Mouse (Mus musculus) liver, embryonic 14.5 days (tissue): ENCODE results near the gene Prrt4. TPM values are rescaled to one million over a fixed set of nuclear protein-coding genes. Genes with fewer than 3 reads are reported as not detected.

Experiments used
- ATAC-seq: fragments of 200-750 bp; cut with Nextera tagmentation; 2 replicates; pipeline ENCODE4 v1.8.0; 2017; ENCODE audit warnings: moderate number of reproducible peaks, mild to moderate bottlenecking, moderate library complexity; ENCODE audit not compliant: insufficient read depth
- DNase-seq, 3 experiments: peaks; one replicate each; pipeline ENCODE4 v3.0.0-alpha.2; 2012 to 2013; ENCODE audit warnings: low read depth in 3 of 3, low spot score in 3 of 3
- H3K27ac ChIP-seq: fragments of 300-500 bp; sonication (generic); 2 replicates; pipeline ENCODE4 v1.5.1; 2014; ENCODE audit warnings: moderate library complexity, mild to moderate bottlenecking, control low read depth, inconsistent platforms
- H3K27me3 ChIP-seq: fragments of 300-500 bp; sonication (generic); 2 replicates; pipeline ENCODE4 v1.6.1; 2014; ENCODE audit warnings: mild to moderate bottlenecking, low read length, moderate library complexity; ENCODE audit not compliant: control insufficient read depth, insufficient read depth
- H3K36me3 ChIP-seq: fragments of 300-500 bp; sonication (generic); replicated peaks from 2 replicates; pipeline ENCODE4 v1.6.1; 2014; ENCODE audit warnings: low read depth; ENCODE audit not compliant: control insufficient read depth, insufficient read depth
- H3K4me1 ChIP-seq, 2 experiments: fragments of 200-500 bp in 1 of 2; fragments of 300-500 bp in 1 of 2; sonication (generic) in 1 of 2; replicated peaks; 2 replicates each; pipeline ENCODE4 v1.6.1; 2012 to 2014; ENCODE audit warnings: antibody characterized with exemption in 1 of 2, inconsistent platforms in 1 of 2, low read length in 1 of 2; ENCODE audit not compliant: control insufficient read depth in 2 of 2, insufficient read depth in 2 of 2
- H3K4me2 ChIP-seq: fragments of 300-500 bp; sonication (generic); 2 replicates; pipeline ENCODE4 v1.6.1; 2014; ENCODE audit warnings: low read depth, mild to moderate bottlenecking, control low read depth, moderate library complexity
- H3K4me3 ChIP-seq, 2 experiments: fragments of 200-500 bp in 1 of 2; fragments of 300-500 bp in 1 of 2; sonication (generic) in 1 of 2; 2 replicates each; pipeline ENCODE4 v1.5.1; 2012 to 2014; ENCODE audit warnings: low read depth in 2 of 2, low read length in 2 of 2, mild to moderate bottlenecking in 2 of 2, control low read depth in 1 of 2, inconsistent platforms in 1 of 2, moderate library complexity in 1 of 2; ENCODE audit not compliant: insufficient read depth in 1 of 2
- H3K9ac ChIP-seq: fragments of 300-500 bp; sonication (generic); replicated peaks from 2 replicates; pipeline ENCODE4 v1.6.1; 2014; ENCODE audit warnings: mild to moderate bottlenecking, control low read depth, moderate library complexity
- H3K9me3 ChIP-seq: fragments of 300-500 bp; sonication (generic); 2 replicates; pipeline ENCODE4 v1.6.1; 2016; ENCODE audit warnings: low read length, mixed read lengths; ENCODE audit not compliant: control insufficient read depth
- CTCF ChIP-seq: IDR thresholded peaks from 2 replicates; pipeline ENCODE4 v1.5.1; 2016; ENCODE audit warnings: antibody characterized with exemption, low read depth, control low read depth
- EP300 ChIP-seq: IDR thresholded peaks from 2 replicates; pipeline ENCODE4 v1.6.1; 2016; ENCODE audit warnings: antibody characterized with exemption, low read depth
- WGBS: fragments of 180-500 bp; shearing (Covaris S2); extraction: QIAGEN DNeasy Blood & Tissue Kit; methylation state at CpG from one replicate; pipeline ENCODE4 v1.1.7; 2014; ENCODE audit not compliant: insufficient replicate concordance; 5-methylcytosine and 5-hydroxymethylcytosine counted together
- polyA plus RNA-seq, 2 experiments: library from polyadenylated mRNA; depleted of rRNA in 1 of 2; stranded (reverse) in 1 of 2; unstranded in 1 of 2; fragments of >200 nt; fragmentation: Nextera tagmentation in 1 of 2; extraction: Ambion mirVana in 1 of 2; gene quantifications; 2 replicates each; pipeline versions ENCODE4 v1.2.1 to v1.2.3; 2012 to 2014

The Prrt4 gene
- polyA plus RNA-seq, 2 experiments, result 0.01 TPM; not detected in 1

GRCm38 (mm10) chr6:29187936-29188335, 8.6 kb upstream of the Prrt4 start:
- TF ChIP-seq EP300 (no peak), CTCF (no peak)
- ATAC-seq, result no peak
- no peak for DNase-seq
- no peak overlapping the region for H3K4me3 ChIP-seq
- no peaks in the 10 kb centered on the region for H3K9me3 ChIP-seq
- no peak overlapping the region for H3K4me2 ChIP-seq
- no peaks in the 10 kb centered on the region for H3K4me1 ChIP-seq
- WGBS, result 5% methylated on average over 1 of the region's 1 CpGs
- H3K36me3 ChIP-seq, result no peaks in the 10 kb centered on the region
- H3K27ac ChIP-seq, result no peak overlapping the region
- H3K9ac ChIP-seq, result no peak overlapping the region
- H3K27me3 ChIP-seq, result peaks cover 3% of the 10 kb centered on the region; the same call in 1 of the 2 replicates

- Histone ChIP-seq H3K36me3 (no peaks in the 10 kb centered on the region), H3K4me3 (no peak overlapping the region), H3K4me1 (no peaks in the 10 kb centered on the region), H3K27ac (no peak overlapping the region), H3K9ac (no peak overlapping the region), H3K27me3 (peaks cover 48% of the 10 kb centered on the region), H3K4me2 (no peak overlapping the region), H3K9me3 (no peaks in the 10 kb centered on the region)
- no peak for TF ChIP-seq EP300
- no peak for TF ChIP-seq CTCF
- 40% methylated on average over 8 of the region's 8 CpGs for WGBS
- DNase-seq (no peak), ATAC-seq (no peak)
Measured at GRCm38 (mm10) chr6:29179843-29180242, 459 bp upstream of the Prrt4 start.

- DNase-seq (no peak), ATAC-seq (no peak)
- TF ChIP-seq CTCF (no peak), EP300 (no peak)
- WGBS, result 21% methylated on average over 17 of the region's 17 CpGs
- Histone ChIP-seq H3K27me3 (peaks cover 60% of the 10 kb centered on the region), H3K27ac (no peak overlapping the region), H3K4me2 (no peak overlapping the region), H3K9me3 (no peaks in the 10 kb centered on the region), H3K36me3 (no peaks in the 10 kb centered on the region), H3K4me1 (no peaks in the 10 kb centered on the region), H3K4me3 (no peak overlapping the region), H3K9ac (no peak overlapping the region)
Measured at GRCm38 (mm10) chr6:29177901-29178879, 1.2 kb downstream of the Prrt4 start.

GRCm38 (mm10) chr6:29175113-29175512, 4.3 kb downstream of the Prrt4 start:
- no peak for ATAC-seq
- H3K36me3 ChIP-seq, result no peaks in the 10 kb centered on the region
- DNase-seq, result no peak
- H3K9ac ChIP-seq, result no peak overlapping the region
- H3K27ac ChIP-seq, result no peak overlapping the region
- no peaks in the 10 kb centered on the region for H3K9me3 ChIP-seq
- no peaks in the 10 kb centered on the region for H3K4me1 ChIP-seq
- peaks cover 78% of the 10 kb centered on the region for H3K27me3 ChIP-seq
- no peak overlapping the region for H3K4me2 ChIP-seq
- H3K4me3 ChIP-seq, result no peak overlapping the region
- TF ChIP-seq EP300, result no peak
- WGBS, result 60% methylated on average over 3 of the region's 3 CpGs

GRCm38 (mm10) chr6:29174368-29174767, 5.0 kb downstream of the Prrt4 start:
- Histone ChIP-seq H3K9me3 (no peaks in the 10 kb centered on the region), H3K4me1 (no peaks in the 10 kb centered on the region), H3K27ac (no peak overlapping the region), H3K9ac (no peak overlapping the region), H3K4me2 (no peak overlapping the region), H3K36me3 (no peaks in the 10 kb centered on the region), H3K27me3 (peaks cover 78% of the 10 kb centered on the region), H3K4me3 (no peak overlapping the region)
- no peak for TF ChIP-seq CTCF
- TF ChIP-seq EP300, result no peak
- 24% methylated on average over 7 of the region's 7 CpGs for WGBS
- ATAC-seq (no peak), DNase-seq (no peak)
